Mouse (Mus musculus) heart, postnatal 0 days (tissue): ENCODE data around the gene Slc25a45.

Source experiments
- CTCF ChIP-seq: IDR thresholded peaks from 2 replicates; pipeline ENCODE4 v1.5.1; 2016; ENCODE audit warnings: antibody characterized with exemption, control low read depth, low read depth
- EP300 ChIP-seq: IDR thresholded peaks from 2 replicates; pipeline ENCODE4 v1.6.1; 2016; ENCODE audit warnings: antibody characterized with exemption, low read depth

- TF ChIP-seq CTCF (no peak), EP300 (peak; percentile 86)
Measured at GRCm38 (mm10) chr19:5846557-5847305, 30.9 kb upstream of the Slc25a45 start.
